Mouse (Mus musculus) heart, postnatal 14 days (tissue): ENCODE results near the gene Aldh1a7. TPM values are rescaled to one million over a fixed set of nuclear protein-coding genes. Genes with fewer than 3 reads are reported as not detected.
"Not testable (repeated sequence)": the region's sequence is repeated elsewhere in the genome, so short reads cannot be mapped to it uniquely, and the experiment has no call there.

Source experiments
- DNase-seq, 2 experiments: peaks; one replicate each; pipeline ENCODE4 v3.0.0; 2021 to 2022
- intact Hi-C: fragments of 180-260 bp; cut with DNase I; formaldehyde crosslinking; loops from one replicate; pipeline ENCODE4 v1.15.1; 2025
- total RNA-seq, 2 experiments: library from RNA; stranded (reverse); gene quantifications; 2 replicates each; pipeline ENCODE4 v1.2.3; 2021

The Aldh1a7 gene
- total RNA-seq, 2 experiments from 2014 or later: 0.27 to 0.79 TPM

DNA sequence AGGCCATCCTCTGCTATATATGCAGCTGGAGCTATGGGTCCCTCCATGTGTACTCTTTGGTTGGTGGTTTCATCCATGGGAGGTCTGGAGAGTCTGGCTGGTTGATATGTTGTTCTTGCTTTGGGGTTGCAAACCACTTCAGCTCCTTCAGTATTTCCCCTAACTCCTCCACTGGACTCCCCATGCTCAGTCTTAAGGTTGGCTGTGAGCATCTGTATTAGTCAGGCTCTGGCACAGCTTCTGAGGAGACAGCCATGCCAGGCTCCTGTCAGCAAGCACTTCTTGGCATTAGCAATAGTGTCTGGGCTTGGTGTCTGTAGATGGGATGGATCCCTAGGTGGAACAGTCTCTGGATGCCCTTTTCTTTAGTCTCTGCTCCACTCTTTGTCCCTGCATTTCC is 79.9 kb downstream of the Aldh1a7 start:
- DNase-seq: peak; percentile 10 to 21
- intact Hi-C loops: not testable (repeated sequence)

GRCm38 (mm10) chr19:20644346-20644745 is 83.0 kb downstream of the Aldh1a7 start:
- intact Hi-C loops: no loop called here
- DNase-seq: no peak

Other genes with a start within 250 kb of the Aldh1a7 start
- gene Aldh1a1, start 234.8 kb downstream of the Aldh1a7 start, total RNA-seq: 10 to 100 TPM; 20.2 to 37.5 TPM
- not detected for gene Tmc1, start 226.6 kb upstream of the Aldh1a7 start, total RNA-seq